Mouse (Mus musculus) skeletal muscle tissue, adult 2 months (tissue): ENCODE measurements around the gene Tmx4.

Experiments used
- DNase-seq: peaks from one replicate; pipeline ENCODE4 v3.0.0-alpha.2; 2012; ENCODE audit warnings: low read depth, low spot score

Gene Tmx4

GRCm38 (mm10) chr2:134559422-134559821 is 84.5 kb downstream of the Tmx4 start:
- DNase-seq = no peak

DNA sequence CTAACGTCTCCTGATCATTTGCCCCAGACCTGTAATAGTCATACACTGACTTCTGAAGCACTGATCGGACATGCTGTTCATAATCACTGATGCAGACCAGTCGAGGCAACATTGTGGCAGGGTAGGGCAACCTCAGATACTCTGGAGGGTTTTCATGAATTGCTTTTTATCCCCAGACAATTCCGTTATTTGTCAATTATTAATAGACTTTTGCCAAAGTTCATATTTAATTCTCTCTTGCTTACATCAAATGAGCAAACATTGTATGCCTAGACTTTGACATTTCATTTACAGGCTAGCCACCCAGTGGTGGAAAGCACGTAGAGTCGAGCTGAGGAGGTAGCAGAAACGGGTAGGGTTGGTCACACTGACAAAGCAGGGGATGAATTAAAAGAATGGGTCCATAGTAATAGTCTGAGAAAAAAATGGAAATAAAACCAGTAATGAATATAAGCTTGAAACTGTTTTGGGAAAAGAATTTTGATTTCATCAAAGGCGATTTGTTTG is 89.7 kb downstream of the Tmx4 start, which contains the start of gene Hao1:
Gene Hao1, minus strand, starts transcription at position 148 of the 507 bp plus-strand sequence.
- no peak for DNase-seq

DNA sequence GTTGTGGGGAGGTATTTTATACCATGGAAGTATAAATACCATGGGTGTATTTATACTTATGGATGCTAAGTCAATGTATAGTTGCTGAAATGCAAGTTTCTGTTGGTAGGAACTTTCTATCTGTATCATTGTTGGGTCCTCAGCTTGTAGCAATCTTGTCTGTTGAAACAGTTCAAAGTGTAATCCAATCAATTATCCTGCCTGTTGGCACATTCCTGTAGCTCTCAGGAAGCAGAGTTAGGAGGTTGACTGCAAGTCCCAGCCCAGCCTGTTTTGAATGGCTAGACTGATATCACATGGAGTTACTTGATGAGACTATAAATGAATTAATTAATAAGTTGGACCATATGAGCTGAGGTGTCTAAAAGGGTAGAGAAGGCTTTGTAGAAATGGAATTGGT is 91.6 kb downstream of the Tmx4 start:
- no peak for DNase-seq

DNA sequence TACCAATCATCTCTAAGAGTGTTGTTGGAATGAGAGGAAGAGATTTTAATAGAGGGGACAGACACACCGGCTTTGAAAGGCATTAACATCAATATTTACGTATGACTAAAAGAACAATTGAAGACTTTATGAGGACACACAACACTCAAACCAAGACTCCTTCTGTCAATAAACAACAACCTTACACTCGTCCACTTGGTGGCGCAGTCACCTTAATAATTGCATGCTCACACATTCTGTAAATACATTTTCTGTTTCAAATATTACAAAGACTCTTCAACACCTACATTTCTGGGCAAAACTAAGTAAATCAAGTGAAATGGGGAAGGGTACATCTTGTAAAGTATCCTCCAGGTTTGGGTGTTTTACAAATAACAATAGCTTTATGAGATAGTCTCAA is 94.2 kb downstream of the Tmx4 start:
- peak; percentile 5 for DNase-seq

- DNase-seq = no peak
These were observed 98.8 kb downstream of the Tmx4 start for GRCm38 (mm10) chr2:134545116-134545515.

DNA sequence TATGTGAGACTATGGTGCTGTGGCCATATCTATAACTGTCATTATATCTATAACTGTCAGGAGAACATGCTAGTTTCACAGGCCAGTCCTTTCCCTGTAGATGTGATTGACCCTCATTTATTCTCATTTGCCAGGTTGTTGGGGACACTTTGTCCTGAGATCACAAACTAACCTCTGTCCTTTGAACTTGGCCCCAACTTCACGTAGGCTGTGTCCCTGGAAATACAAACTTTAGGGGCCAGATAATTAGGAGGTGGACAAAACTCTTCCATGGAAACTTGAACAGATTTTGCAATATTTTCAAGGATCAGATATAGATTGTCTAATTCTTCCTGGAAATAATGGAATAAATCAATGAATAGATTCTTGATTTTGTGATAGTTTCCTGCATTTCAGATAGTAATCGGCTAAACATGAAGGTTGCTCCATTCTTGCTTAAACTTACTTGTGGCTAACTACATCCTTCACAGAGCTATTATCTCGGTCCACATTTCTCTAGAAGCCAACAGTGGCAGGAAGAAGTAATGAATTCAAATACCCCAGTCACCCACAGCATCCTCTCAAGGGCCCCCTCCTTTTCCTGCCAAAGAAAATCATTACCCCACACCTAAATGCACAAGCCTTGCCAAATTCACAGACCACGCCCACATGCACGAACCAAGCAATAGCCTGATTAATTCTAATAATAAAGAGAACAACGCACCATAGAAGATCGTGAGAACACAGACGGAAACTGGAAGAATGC is 99.5 kb downstream of the Tmx4 start:
- DNase-seq = no peak
